In genomic region chr6:7847890-7848508, GRCm38 (mm10) we compare ENCODE assay signal across 10 mouse cellular contexts. TPM values are rescaled to one million over a fixed set of nuclear protein-coding genes. Genes with fewer than 3 reads are reported as not detected.
DNase-seq lines count a peak whose midpoint lies in the region; ATAC-seq and TF ChIP-seq lines count a peak whose summit lies in the region.
"Had no signal": no experiment of that assay in that cellular context is flagged by ENCODE, and none has a peak within 500 bp of the region (broad histone marks: within the 10 kb centered on the region; RNA-seq: fewer than 3 reads in every experiment).

No protein-coding gene starts in this region.

- H3K4me1 ChIP-seq in heart, embryonic 10.5 days: peaks cover 29% of the 10 kb centered on the region
- H3K4me1 ChIP-seq in heart, adult 2 months (ENCODE audit: control insufficient read depth, insufficient read depth, low read length): peaks cover 8% of the 10 kb centered on the region
- H3K4me1 ChIP-seq in midbrain, embryonic 16.5 days (ENCODE audit: control insufficient read depth, insufficient read depth, low read length): peaks cover 17% of the 10 kb centered on the region
- H3K4me1 ChIP-seq in midbrain, embryonic 14.5 days (ENCODE audit: control insufficient read depth, insufficient read depth, low read length): peaks cover 15% of the 10 kb centered on the region
- H3K4me1 ChIP-seq in small intestine, adult 2 months (ENCODE audit: control insufficient read depth, insufficient read depth, insufficient read length, low read length): peaks cover 17% of the 10 kb centered on the region
- peaks cover 18% of the 10 kb centered on the region for H3K4me1 ChIP-seq in forebrain, embryonic 12.5 days

- no peak for TF ChIP-seq EP300 in heart, adult 2 months (IDR thresholded peaks at IDR 0.05; ENCODE audit: insufficient read depth, low read depth, low read length)

- peak overlapping the region; percentile 15; the same call in 1 of the 2 replicates for H3K4me2 ChIP-seq in midbrain, embryonic 16.5 days (ENCODE audit: low read length)
- no peak overlapping the region for H3K4me2 ChIP-seq in midbrain, embryonic 14.5 days (ENCODE audit: low read length)
- H3K4me2 ChIP-seq in forebrain, embryonic 12.5 days: no peak overlapping the region
- H3K4me2 ChIP-seq: lung, embryonic 15.5 days had no signal

- no peak overlapping the region for H3K9ac ChIP-seq in heart, adult 2 months (ENCODE audit: low read depth, low read length)
- no peak overlapping the region for H3K9ac ChIP-seq in midbrain, embryonic 16.5 days (ENCODE audit: low read depth, low read length)
- no peak overlapping the region for H3K9ac ChIP-seq in midbrain, embryonic 14.5 days (replicated peaks; ENCODE audit: low read length)
- no peak overlapping the region for H3K9ac ChIP-seq in forebrain, embryonic 12.5 days
- H3K9ac ChIP-seq: lung, embryonic 15.5 days had no signal

- H3K27ac ChIP-seq in heart, embryonic 10.5 days: peak overlapping the region; percentile 42; the same call in 1 of the 2 replicates
- H3K27ac ChIP-seq in heart, adult 2 months: no peak overlapping the region
- no peak overlapping the region for H3K27ac ChIP-seq in midbrain, embryonic 16.5 days (ENCODE audit: low read length)
- H3K27ac ChIP-seq in midbrain, embryonic 14.5 days (replicated peaks; ENCODE audit: low read depth, low read length): no peak overlapping the region
- H3K27ac ChIP-seq in small intestine, adult 2 months (ENCODE audit: insufficient read depth, low read depth, low read length): peak overlapping the region; percentile 95
- no peak overlapping the region for H3K27ac ChIP-seq in forebrain, embryonic 12.5 days
- H3K27ac ChIP-seq: lung, embryonic 15.5 days had no signal

- H3K79me2 ChIP-seq in heart, adult 2 months (replicated peaks; ENCODE audit: control insufficient read depth, insufficient read depth, low read length): peaks cover 3% of the 10 kb centered on the region

- intact Hi-C loops in heart, adult 2 months (cut with DNase I): loop anchor here (5.0 kb wide), 1 partner anchor 134 kb away; no protein-coding TSS in a partner anchor

- ATAC-seq in midbrain, embryonic 16.5 days: no peak
- ATAC-seq in midbrain, embryonic 14.5 days (ENCODE audit: low FRiP score, low TSS enrichment): no peak
- ATAC-seq in forebrain, embryonic 12.5 days (ENCODE audit: low FRiP score): no peak
- no peak for ATAC-seq in cerebellum, adult (ENCODE audit: insufficient number of reproducible peaks, low FRiP score, low TSS enrichment)

- H3K9me3 ChIP-seq in heart, embryonic 10.5 days: no peaks in the 10 kb centered on the region
- no peaks in the 10 kb centered on the region for H3K9me3 ChIP-seq in midbrain, embryonic 16.5 days (replicated peaks; ENCODE audit: control insufficient read depth, low read length, poor library complexity, severe bottlenecking)
- H3K9me3 ChIP-seq in midbrain, embryonic 14.5 days (ENCODE audit: control insufficient read depth, low read length): no peaks in the 10 kb centered on the region
- H3K9me3 ChIP-seq in forebrain, embryonic 12.5 days: no peaks in the 10 kb centered on the region
- H3K9me3 ChIP-seq: lung, embryonic 15.5 days had no signal

- no peak for TF ChIP-seq POLR2A in heart, adult 2 months (IDR thresholded peaks at IDR 0.05; ENCODE audit: insufficient read depth, low read depth, low read length)
- TF ChIP-seq POLR2A in small intestine, adult 2 months (IDR thresholded peaks at IDR 0.05; ENCODE audit: low read depth, low read length): no peak

- DNase-seq in heart, embryonic 10.5 days (ENCODE audit: low spot score): no peak
- DNase-seq in heart, adult 2 months: no peak
- DNase-seq in midbrain, embryonic 14.5 days: no peak
- DNase-seq in induced T-regulatory cell, adult 2 months (ENCODE audit: low read depth): peak; percentile 35
- DNase-seq: cerebellum, postnatal 25 days had no signal

- H3K36me3 ChIP-seq in heart, embryonic 10.5 days: no peaks in the 10 kb centered on the region
- H3K36me3 ChIP-seq in heart, adult 2 months (ENCODE audit: control insufficient read depth, insufficient read depth, low read length): peaks cover 8% of the 10 kb centered on the region
- no peaks in the 10 kb centered on the region for H3K36me3 ChIP-seq in midbrain, embryonic 16.5 days (ENCODE audit: control insufficient read depth, insufficient read depth, low read length)
- H3K36me3 ChIP-seq in midbrain, embryonic 14.5 days (ENCODE audit: control insufficient read depth, insufficient read depth, low read length): no peaks in the 10 kb centered on the region
- no peaks in the 10 kb centered on the region for H3K36me3 ChIP-seq in small intestine, adult 2 months (ENCODE audit: control insufficient read depth, insufficient read depth, low read length)
- no peaks in the 10 kb centered on the region for H3K36me3 ChIP-seq in forebrain, embryonic 12.5 days (replicated peaks)
- H3K36me3 ChIP-seq: lung, embryonic 15.5 days had no signal

- TF ChIP-seq CTCF in heart, adult 2 months (IDR thresholded peaks at IDR 0.05): no peak
- TF ChIP-seq CTCF in small intestine, adult 2 months (IDR thresholded peaks at IDR 0.05; ENCODE audit: extremely low read depth, insufficient read length, insufficient replicate concordance, low read depth, low read length): no peak

- no peaks in the 10 kb centered on the region for H3K27me3 ChIP-seq in heart, embryonic 10.5 days (ENCODE audit: insufficient read depth, poor library complexity, severe bottlenecking)
- no peaks in the 10 kb centered on the region for H3K27me3 ChIP-seq in heart, adult 2 months (ENCODE audit: control insufficient read depth, insufficient read depth, low read length)
- no peaks in the 10 kb centered on the region for H3K27me3 ChIP-seq in midbrain, embryonic 16.5 days (ENCODE audit: control insufficient read depth, insufficient read depth, low read depth, low read length)
- H3K27me3 ChIP-seq in midbrain, embryonic 14.5 days (ENCODE audit: control insufficient read depth, insufficient read depth, low read length): no peaks in the 10 kb centered on the region
- H3K27me3 ChIP-seq in small intestine, adult 2 months (ENCODE audit: control insufficient read depth, insufficient read depth, low read length): no peaks in the 10 kb centered on the region
- no peaks in the 10 kb centered on the region for H3K27me3 ChIP-seq in forebrain, embryonic 12.5 days
- H3K27me3 ChIP-seq: lung, embryonic 15.5 days had no signal

- no peak overlapping the region for H3K4me3 ChIP-seq in heart, embryonic 10.5 days
- no peak overlapping the region for H3K4me3 ChIP-seq in heart, adult 2 months
- H3K4me3 ChIP-seq in midbrain, embryonic 16.5 days (ENCODE audit: low read depth, low read length): no peak overlapping the region
- H3K4me3 ChIP-seq in midbrain, embryonic 14.5 days (replicated peaks; ENCODE audit: low read depth, low read length): no peak overlapping the region
- peak overlapping the region; percentile 59 for H3K4me3 ChIP-seq in small intestine, adult 2 months (ENCODE audit: low read depth, low read length)
- no peak overlapping the region for H3K4me3 ChIP-seq in forebrain, embryonic 12.5 days (replicated peaks)
- H3K4me3 ChIP-seq: lung, embryonic 15.5 days had no signal

- 49% methylated on average over 6 of the region's 6 CpGs for WGBS in heart, embryonic 10.5 days
- WGBS in heart, adult 2 months: 40% methylated on average over 6 of the region's 6 CpGs
- WGBS in midbrain, embryonic 16.5 days: 66% methylated on average over 6 of the region's 6 CpGs
- WGBS in midbrain, embryonic 14.5 days: 69% methylated on average over 6 of the region's 6 CpGs
- WGBS in small intestine, adult 2 months: 12% methylated on average over 6 of the region's 6 CpGs
- 69% methylated on average over 6 of the region's 6 CpGs for WGBS in forebrain, embryonic 12.5 days

RNA-seq across cellular contexts. Expression of gene C1galt1, which starts 3.4 kb away (rescaled TPM):
- 3.4 and 3.5 TPM in 2 replicates for polyA plus RNA-seq in heart, embryonic 10.5 days (2016; fragmentation: Nextera tagmentation; extraction: Ambion mirVana)
- total RNA-seq in heart, adult 2 months (2021): 10 to 100 TPM; 13.3 to 15.1 TPM
- polyA plus RNA-seq in heart, adult 2 months (2012; rRNA removed): 2.6 and 6.3 TPM in 2 replicates
- polyA plus RNA-seq in midbrain, embryonic 16.5 days (2015; fragmentation: Nextera tagmentation; extraction: Ambion mirVana): 1.6 and 1.7 TPM in 2 replicates
- 3.5 and 4.3 TPM in 2 replicates for polyA plus RNA-seq in midbrain, embryonic 14.5 days (2014; fragmentation: Nextera tagmentation; extraction: Ambion mirVana)
- polyA plus RNA-seq in small intestine, adult 2 months (2012; rRNA removed): 1.2 and 2.5 TPM in 2 replicates
- polyA plus RNA-seq in forebrain, embryonic 12.5 days (2016; fragmentation: Nextera tagmentation; extraction: Ambion mirVana): 1.7 and 1.9 TPM in 2 replicates

Comparison
In these comparisons a context has a peak if more than half of its experiments do, and no peak if none do; other contexts are left out.
1. H3K27ac ChIP-seq: peak in heart, embryonic 10.5 days (single experiment) and small intestine, adult 2 months (single experiment); none in heart, adult 2 months (single experiment), midbrain, embryonic 16.5 days (single experiment), midbrain, embryonic 14.5 days (single experiment) and forebrain, embryonic 12.5 days (single experiment).